Mouse (Mus musculus) cerebellum, adult 8-10 months (tissue): ENCODE results near the gene Ift22.
"Not testable (repeated sequence)": the region's sequence is repeated elsewhere in the genome, so short reads cannot be mapped to it uniquely, and the experiment has no call there.

Experiments
- DNase-seq: peaks from one replicate; pipeline ENCODE4 v3.0.0; 2022

Ift22 gene

DNA sequence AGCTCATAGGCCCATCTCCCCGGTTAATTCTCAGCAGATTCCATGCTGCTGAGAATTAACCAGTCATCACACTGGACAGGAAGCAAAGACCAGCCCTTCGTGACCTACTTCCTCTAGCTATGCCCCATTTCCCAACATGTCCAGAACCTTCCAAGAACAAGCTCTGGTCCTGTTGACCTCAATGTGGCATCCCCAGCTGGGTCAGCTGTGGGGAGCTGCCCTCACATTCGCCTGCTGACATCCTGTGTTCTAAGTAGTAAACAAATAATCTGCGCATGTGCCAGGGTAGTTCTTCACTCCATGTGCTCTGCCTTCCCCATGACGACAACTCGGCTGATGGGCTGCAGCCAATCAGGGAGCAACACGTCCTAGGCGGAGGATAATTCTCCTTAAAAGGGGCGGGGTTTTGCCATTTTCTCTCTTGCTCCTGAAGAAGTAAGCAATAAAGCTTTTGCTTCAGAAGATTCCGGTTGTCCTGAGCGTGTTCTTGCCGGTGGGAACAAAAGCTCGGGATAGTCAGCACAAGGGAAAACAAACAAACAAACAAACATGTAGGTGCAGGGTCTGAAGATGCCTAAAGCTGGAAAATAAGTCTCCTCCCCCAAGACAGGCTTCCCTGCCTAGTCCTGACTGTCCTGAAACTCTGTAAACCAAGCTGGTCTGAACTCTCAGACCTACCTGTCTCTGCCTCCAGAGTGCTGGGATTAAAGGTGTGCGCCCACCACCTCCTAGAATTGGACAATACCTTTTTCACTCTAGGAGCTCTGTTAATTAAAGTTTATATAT, 41.8 kb downstream of the Ift22 start:
- DNase-seq, result not testable (repeated sequence)

GRCm38 (mm10) chr5:136950521-136950920, 42.6 kb downstream of the Ift22 start:
- no peak for DNase-seq

DNA sequence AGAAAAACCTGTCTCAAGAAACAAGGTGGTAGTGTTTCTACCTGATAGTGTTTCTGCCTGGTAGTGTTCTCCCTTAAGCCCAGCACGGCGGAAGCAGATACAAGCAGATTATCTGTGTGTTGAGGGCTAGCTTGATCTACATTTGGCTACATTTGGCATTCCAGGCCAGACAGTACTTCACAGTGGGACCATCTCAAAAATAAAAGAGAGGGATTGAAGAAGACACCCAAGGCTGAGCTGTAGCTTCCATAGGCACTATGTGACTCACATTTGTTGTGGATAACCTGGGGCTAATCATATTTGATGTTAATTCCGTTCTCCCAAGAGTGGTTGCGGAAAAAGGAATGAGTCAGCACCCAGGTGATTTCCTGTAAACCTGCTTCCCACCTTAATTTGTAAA, 44.2 kb downstream of the Ift22 start:
- no peak for DNase-seq

GRCm38 (mm10) chr5:136953015-136953414, 45.1 kb downstream of the Ift22 start, which contains the start of gene Fis1:
Fis1 (plus strand) TSS chr5:136953275.
- peak; percentile 94 for DNase-seq

DNA sequence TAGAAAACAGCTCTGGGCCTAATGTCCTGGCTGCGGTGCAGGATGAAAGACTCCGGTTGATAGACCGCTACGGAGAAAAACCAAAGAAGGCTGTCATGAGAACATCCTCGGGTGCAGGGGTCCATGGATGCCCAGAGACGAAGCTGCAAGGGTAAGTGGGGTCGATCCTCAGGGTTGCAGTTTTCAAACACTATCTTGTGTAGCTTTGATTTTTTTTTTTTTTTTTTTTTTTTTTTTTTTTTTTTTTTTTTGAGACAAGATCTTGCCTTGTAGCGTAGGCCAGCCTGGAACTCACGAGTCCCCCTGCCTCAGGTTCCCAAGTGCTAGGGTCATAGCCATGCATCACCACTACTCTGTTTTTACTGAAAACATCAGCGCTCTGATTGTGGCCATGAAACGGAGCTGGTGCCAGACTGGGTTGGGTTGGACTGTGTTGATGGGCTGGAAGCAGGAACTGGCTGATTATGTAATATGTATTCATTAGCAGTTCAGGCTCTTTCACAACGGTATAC, 45.5 kb downstream of the Ift22 start:
- no peak for DNase-seq

GRCm38 (mm10) chr5:136955622-136956021, 47.7 kb downstream of the Ift22 start:
- DNase-seq, result no peak

DNA sequence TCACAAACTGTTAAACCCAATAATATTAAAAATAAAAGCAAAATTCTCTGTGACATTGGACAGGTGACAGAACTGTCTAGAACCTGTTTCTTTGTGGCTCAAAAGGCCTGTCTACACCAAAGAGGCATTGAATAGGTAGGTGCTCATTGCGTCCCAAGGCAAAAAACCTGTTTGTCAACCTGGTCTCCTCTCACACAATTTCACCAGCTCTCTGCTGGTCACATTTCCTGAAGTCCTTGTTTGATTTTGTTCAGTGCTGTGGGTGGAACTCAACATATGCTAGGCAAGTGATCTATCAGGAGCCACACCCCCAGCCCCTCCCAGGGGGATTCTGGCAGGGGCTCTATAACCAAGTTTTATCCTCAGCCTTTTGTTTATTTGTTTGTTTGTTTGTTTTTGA, 49.3 kb downstream of the Ift22 start:
- DNase-seq, result no peak

DNA sequence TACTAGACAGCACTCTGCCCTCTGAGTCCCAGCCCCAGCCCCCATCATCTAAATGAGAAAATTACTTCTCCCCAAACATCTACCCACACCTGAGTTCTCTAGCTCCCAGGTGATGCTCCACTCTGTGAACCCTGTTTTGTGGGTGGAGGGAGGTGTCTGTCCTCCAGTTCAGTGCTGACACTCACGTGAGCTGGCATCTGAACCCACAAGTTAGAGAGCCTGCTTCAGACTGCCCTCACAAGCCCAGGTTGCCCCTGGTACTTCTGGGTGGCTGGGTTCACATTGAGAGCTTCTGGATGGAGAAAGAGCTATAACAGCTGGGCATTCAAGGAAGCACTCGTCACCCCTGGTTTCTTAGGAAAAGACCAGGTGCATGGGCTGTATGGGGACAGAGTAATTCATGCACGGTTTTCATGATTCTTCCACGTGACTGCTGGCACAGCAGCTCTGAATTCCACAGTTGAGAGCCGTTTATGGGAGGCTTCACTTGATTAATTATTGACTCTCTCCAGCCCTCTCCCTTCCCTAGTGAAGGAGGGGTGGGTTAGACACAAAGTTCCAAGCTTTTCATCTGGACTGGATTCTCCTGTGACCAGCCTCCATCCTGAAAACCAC, 51.1 kb downstream of the Ift22 start:
- DNase-seq, result no peak

DNA sequence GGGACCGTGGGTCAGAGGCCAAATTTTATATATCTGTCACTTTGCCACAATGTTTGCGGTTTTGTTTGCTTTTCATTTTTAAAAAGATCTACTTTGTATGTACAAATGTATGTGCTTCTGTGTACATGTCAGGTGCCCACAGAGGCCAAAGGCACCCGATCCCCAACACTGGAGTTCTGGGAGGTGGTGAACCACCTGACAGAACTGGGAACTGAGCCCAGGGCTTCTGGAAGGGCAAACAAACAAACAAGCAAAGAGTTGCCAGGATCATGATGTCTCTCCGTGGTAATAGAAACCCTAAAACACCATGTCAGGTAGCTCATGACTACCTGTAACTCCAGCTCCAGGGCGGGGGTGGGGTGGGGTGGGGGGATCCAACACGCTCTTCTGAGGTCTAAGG, 52.1 kb downstream of the Ift22 start:
- DNase-seq, result no peak

GRCm38 (mm10) chr5:136961334-136961982, 53.5 kb downstream of the Ift22 start:
- DNase-seq, result no peak

- peak; percentile 92 for DNase-seq
These were observed 54.1 kb downstream of the Ift22 start for GRCm38 (mm10) chr5:136961983-136962461.

DNA sequence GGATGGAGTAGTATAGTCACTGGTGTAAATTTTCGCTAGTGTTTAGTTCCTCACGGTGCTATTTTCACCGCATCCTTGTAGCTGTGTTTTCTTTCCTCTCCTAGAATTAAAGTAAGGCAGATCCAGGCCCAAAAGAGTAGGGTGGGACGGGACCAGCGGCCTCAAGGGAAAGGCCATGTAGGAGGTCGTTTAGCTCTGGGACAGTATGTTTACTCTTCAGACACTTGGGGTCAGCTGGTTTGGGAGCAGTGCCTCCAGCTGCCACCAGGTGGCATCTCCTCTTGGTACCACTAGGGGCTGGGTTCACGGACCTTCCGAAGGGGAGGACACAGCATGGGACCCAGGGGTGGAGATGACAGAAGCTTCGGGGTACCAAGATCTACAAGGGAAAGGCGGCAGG, 54.6 kb downstream of the Ift22 start:
- peak; percentile 82 for DNase-seq

DNA sequence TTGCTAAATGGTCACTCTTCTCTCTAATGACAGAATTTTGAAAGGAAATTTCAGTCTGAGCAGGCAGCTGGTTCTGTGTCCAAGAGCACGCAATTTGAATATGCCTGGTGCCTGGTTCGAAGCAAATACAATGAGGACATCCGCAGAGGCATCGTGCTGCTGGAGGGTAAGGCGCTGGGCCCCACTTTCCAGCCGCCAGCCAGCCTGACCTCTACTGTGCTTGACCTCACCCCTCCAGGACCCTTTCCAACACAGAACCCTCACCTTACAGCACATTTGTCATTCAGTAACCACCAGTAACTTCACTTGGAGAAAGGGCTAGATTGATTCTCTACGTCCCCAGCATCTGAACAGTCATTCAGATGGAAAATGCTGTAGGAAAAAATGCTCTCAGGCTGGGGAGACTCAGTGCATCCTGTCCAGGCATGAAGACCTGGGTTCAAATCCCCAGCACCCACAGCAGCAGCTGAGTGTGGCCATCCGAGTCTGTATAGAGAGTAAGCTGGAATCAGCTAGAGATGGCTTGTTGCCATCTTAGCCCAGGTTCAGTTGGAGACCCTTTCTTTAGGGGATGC, 55.1 kb downstream of the Ift22 start:
- DNase-seq, result no peak
